Mouse (Mus musculus): Measurements from ENCODE around the gene Olfr805. TPM values are rescaled to one million over a fixed set of nuclear protein-coding genes. Genes with fewer than 3 reads are reported as not detected.

Olfr805 gene
- total and polyA plus RNA-seq, 2 experiments from 2014 or later: not detected

DNA sequence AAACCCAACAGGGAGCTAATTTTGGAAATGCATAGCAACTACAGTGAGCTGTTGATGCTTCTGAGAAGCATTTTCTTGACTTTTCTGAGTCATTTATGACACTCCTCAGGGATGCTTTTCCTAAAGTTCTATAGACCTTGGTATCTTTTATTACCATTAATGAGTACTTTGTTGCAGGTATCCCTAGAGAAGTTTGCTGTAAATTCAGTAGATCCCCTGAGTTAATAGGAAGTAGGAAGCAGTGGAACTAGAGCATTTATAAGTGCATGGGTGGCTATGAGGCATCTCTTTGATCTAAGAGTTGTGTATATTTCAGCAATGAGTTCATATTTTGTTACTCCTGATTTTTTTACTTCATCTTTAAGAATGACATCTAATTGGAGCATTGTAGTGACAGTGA, 26.3 kb downstream of the Olfr805 start, which contains the start of gene Olfr804:
TSS of gene Olfr804 (plus strand) at position 301 of the 400 bp plus-strand sequence.
- H3K4me1 ChIP-seq (ENCODE audit: insufficient read depth, low read length): no peaks in the 10 kb centered on the region
- no peak within 1 kb of the TSS for H3K4me3 ChIP-seq (ENCODE audit: low read depth, low read length)
- ATAC-seq (ENCODE audit: low FRiP score): no peak

DNA sequence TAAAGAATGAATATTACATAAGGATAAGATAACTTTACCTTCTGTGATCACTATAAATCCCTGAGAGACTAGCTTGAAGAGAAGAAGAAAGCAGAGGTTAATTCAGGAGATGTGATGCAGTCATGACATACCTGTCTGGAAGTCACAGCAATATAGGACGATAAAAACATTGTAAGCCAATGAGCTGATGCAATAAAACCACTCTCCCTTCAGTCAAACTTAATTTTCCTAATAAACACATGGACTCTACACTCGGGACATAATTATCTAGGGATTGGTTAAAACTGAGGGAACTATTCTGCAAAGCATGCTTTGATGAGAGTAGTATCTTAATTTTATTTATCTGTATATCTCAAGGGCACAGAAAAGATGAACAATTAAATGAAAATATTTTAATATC, 35.0 kb downstream of the Olfr805 start, which contains the start of gene Olfr803:
TSS of gene Olfr803 (minus strand) at position 101 of the 400 bp plus-strand sequence.
- ATAC-seq (ENCODE audit: low FRiP score): no peak
- no peak within 1 kb of the TSS for H3K9ac ChIP-seq (replicated peaks; ENCODE audit: low read length, poor library complexity, severe bottlenecking)
- no peak for DNase-seq (ENCODE audit: low spot score)
- no peak for TF ChIP-seq CTCF (IDR thresholded peaks at IDR 0.05)
- no peak within 1 kb of the TSS for H3K27ac ChIP-seq (ENCODE audit: low read depth, low read length)
- no peak within 1 kb of the TSS for H3K4me2 ChIP-seq (ENCODE audit: low read depth, low read length, poor library complexity, severe bottlenecking)
- no peaks in the 10 kb centered on the region for H3K27me3 ChIP-seq (ENCODE audit: insufficient read depth, low read length)
- no peaks in the 10 kb centered on the region for H3K4me1 ChIP-seq (ENCODE audit: insufficient read depth, low read length)
- H3K4me3 ChIP-seq (ENCODE audit: low read depth, low read length): no peak within 1 kb of the TSS
- 80% methylated on average over 2 of the region's 2 CpGs for WGBS
- H3K9me3 ChIP-seq (ENCODE audit: low read length): no peaks in the 10 kb centered on the region
- no peaks in the 10 kb centered on the region for H3K36me3 ChIP-seq (ENCODE audit: insufficient read depth, low read length)

More for the DNA sequence above, 26.3 kb downstream of the Olfr805 start, which contains the start of gene Olfr804:
- H3K27ac ChIP-seq (ENCODE audit: low read depth, low read length): no peak within 1 kb of the TSS
- no peak within 1 kb of the TSS for H3K9ac ChIP-seq (replicated peaks; ENCODE audit: low read length, poor library complexity, severe bottlenecking)
- H3K9me3 ChIP-seq (ENCODE audit: low read length): no peaks in the 10 kb centered on the region
- H3K27me3 ChIP-seq (ENCODE audit: insufficient read depth, low read length): no peaks in the 10 kb centered on the region
- H3K36me3 ChIP-seq (ENCODE audit: insufficient read depth, low read length): no peaks in the 10 kb centered on the region
- TF ChIP-seq CTCF (IDR thresholded peaks at IDR 0.05): no peak
- H3K4me2 ChIP-seq (ENCODE audit: low read depth, low read length, poor library complexity, severe bottlenecking): no peak within 1 kb of the TSS
- no peak for DNase-seq (ENCODE audit: low spot score)

GRCm38 (mm10) chr10:129688069-129688468, 41.1 kb downstream of the Olfr805 start, which contains the start of gene Olfr802:
TSS of gene Olfr802 (minus strand) at chr10:129688169.
- no peak for ATAC-seq (ENCODE audit: low FRiP score)
- WGBS: 47% methylated on average over 1 of the region's 1 CpGs

DNA sequence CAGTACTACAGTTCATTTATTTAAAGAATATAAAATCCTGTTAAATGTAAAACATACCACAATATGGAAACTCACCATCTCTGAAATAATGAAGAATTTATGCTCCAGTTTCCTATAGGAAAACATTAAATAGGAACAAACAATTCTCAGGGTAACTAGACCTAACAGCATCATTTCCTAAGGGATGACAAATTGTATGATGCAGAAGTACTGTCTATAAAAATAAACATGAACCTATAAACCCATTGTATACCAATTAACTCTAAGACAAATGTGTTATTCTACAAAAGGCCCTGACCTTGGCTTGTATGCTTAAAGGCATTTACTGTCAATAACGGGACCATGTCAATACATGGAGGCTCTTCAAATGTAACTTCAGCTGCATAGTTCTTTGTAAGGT, 55.4 kb downstream of the Olfr805 start, which contains the start of gene Olfr801:
TSS of gene Olfr801 (minus strand) at position 101 of the 400 bp plus-strand sequence.
- TF ChIP-seq CTCF (IDR thresholded peaks at IDR 0.05): no peak
- ATAC-seq (ENCODE audit: low FRiP score) (no peak), DNase-seq (ENCODE audit: low spot score) (no peak)
- no peak within 1 kb of the TSS for H3K27ac ChIP-seq (ENCODE audit: low read depth, low read length)
- no peaks in the 10 kb centered on the region for H3K27me3 ChIP-seq (ENCODE audit: insufficient read depth, low read length)
- H3K9me3 ChIP-seq (ENCODE audit: low read length): no peaks in the 10 kb centered on the region
- H3K4me1 ChIP-seq (ENCODE audit: insufficient read depth, low read length): no peaks in the 10 kb centered on the region
- H3K9ac ChIP-seq (replicated peaks; ENCODE audit: low read length, poor library complexity, severe bottlenecking): no peak within 1 kb of the TSS
- no peak within 1 kb of the TSS for H3K4me2 ChIP-seq (ENCODE audit: low read depth, low read length, poor library complexity, severe bottlenecking)
- no peaks in the 10 kb centered on the region for H3K36me3 ChIP-seq (ENCODE audit: insufficient read depth, low read length)
- WGBS: 83% methylated on average over 1 of the region's 1 CpGs
- H3K4me3 ChIP-seq (ENCODE audit: low read depth, low read length): no peak within 1 kb of the TSS

More at GRCm38 (mm10) chr10:129688069-129688468, 41.1 kb downstream of the Olfr805 start, which contains the start of gene Olfr802:
- no peak within 1 kb of the TSS for H3K4me3 ChIP-seq (ENCODE audit: low read depth, low read length)
- TF ChIP-seq CTCF (IDR thresholded peaks at IDR 0.05): no peak
- no peak within 1 kb of the TSS for H3K27ac ChIP-seq (ENCODE audit: low read depth, low read length)
- no peaks in the 10 kb centered on the region for H3K36me3 ChIP-seq (ENCODE audit: insufficient read depth, low read length)
- no peaks in the 10 kb centered on the region for H3K27me3 ChIP-seq (ENCODE audit: insufficient read depth, low read length)
- H3K4me2 ChIP-seq (ENCODE audit: low read depth, low read length, poor library complexity, severe bottlenecking): no peak within 1 kb of the TSS
- H3K4me1 ChIP-seq (ENCODE audit: insufficient read depth, low read length): no peaks in the 10 kb centered on the region
- no peak for DNase-seq (ENCODE audit: low spot score)
- H3K9ac ChIP-seq (replicated peaks; ENCODE audit: low read length, poor library complexity, severe bottlenecking): no peak within 1 kb of the TSS
- H3K9me3 ChIP-seq (ENCODE audit: low read length): no peaks in the 10 kb centered on the region

Small RNAs within 50 kb of the gene (microRNA-seq; reads per million reads assigned to microRNA genes)
- not detected for gene Gm24485 (ENCODE audit: borderline number of aligned reads)

Other genes with a start within 250 kb of the Olfr805 start
- gene Olfr789, start 244.6 kb downstream of the Olfr805 start, total RNA-seq (2014; rRNA removed): not detected in 2 replicates
- not detected in 2 replicates for gene Olfr789, start 244.6 kb downstream of the Olfr805 start, polyA plus RNA-seq (2015; fragmentation: Nextera tagmentation; extraction: Ambion mirVana)
- gene Olfr790, start 230.9 kb downstream of the Olfr805 start, total RNA-seq (2014; rRNA removed): not detected in 2 replicates
- not detected in 2 replicates for gene Olfr790, start 230.9 kb downstream of the Olfr805 start, polyA plus RNA-seq (2015; fragmentation: Nextera tagmentation; extraction: Ambion mirVana)
- not detected in 2 replicates for gene Olfr791, start 207.6 kb downstream of the Olfr805 start, total RNA-seq (2014; rRNA removed)
- not detected in 2 replicates for gene Olfr791, start 207.6 kb downstream of the Olfr805 start, polyA plus RNA-seq (2015; fragmentation: Nextera tagmentation; extraction: Ambion mirVana)
- not detected in 2 replicates for gene Olfr792, start 190.2 kb downstream of the Olfr805 start, total RNA-seq (2014; rRNA removed)
- not detected in 2 replicates for gene Olfr792, start 190.2 kb downstream of the Olfr805 start, polyA plus RNA-seq (2015; fragmentation: Nextera tagmentation; extraction: Ambion mirVana)
- not detected in 2 replicates for gene Olfr794, start 161.7 kb downstream of the Olfr805 start, total RNA-seq (2014; rRNA removed)
- gene Olfr794, start 161.7 kb downstream of the Olfr805 start, polyA plus RNA-seq (2015; fragmentation: Nextera tagmentation; extraction: Ambion mirVana): not detected in 2 replicates
- not detected in 2 replicates for gene Olfr796, start 116.8 kb downstream of the Olfr805 start, total RNA-seq (2014; rRNA removed)
- not detected in 2 replicates for gene Olfr796, start 116.8 kb downstream of the Olfr805 start, polyA plus RNA-seq (2015; fragmentation: Nextera tagmentation; extraction: Ambion mirVana)
- gene Olfr798, start 101.4 kb downstream of the Olfr805 start, total RNA-seq (2014; rRNA removed): not detected in 2 replicates
- not detected in 2 replicates for gene Olfr798, start 101.4 kb downstream of the Olfr805 start, polyA plus RNA-seq (2015; fragmentation: Nextera tagmentation; extraction: Ambion mirVana)
- not detected in 2 replicates for gene Olfr799, start 91.9 kb downstream of the Olfr805 start, total RNA-seq (2014; rRNA removed)
- not detected in 2 replicates for gene Olfr799, start 91.9 kb downstream of the Olfr805 start, polyA plus RNA-seq (2015; fragmentation: Nextera tagmentation; extraction: Ambion mirVana)
- gene Olfr800, start 71.7 kb downstream of the Olfr805 start, total RNA-seq (2014; rRNA removed): not detected in 2 replicates
- gene Olfr800, start 71.7 kb downstream of the Olfr805 start, polyA plus RNA-seq (2015; fragmentation: Nextera tagmentation; extraction: Ambion mirVana): not detected in 2 replicates
- not detected in 2 replicates for gene Olfr801, start 55.5 kb downstream of the Olfr805 start, total RNA-seq (2014; rRNA removed)
- gene Olfr801, start 55.5 kb downstream of the Olfr805 start, polyA plus RNA-seq (2015; fragmentation: Nextera tagmentation; extraction: Ambion mirVana): not detected in 2 replicates
- gene Olfr802, start 41.2 kb downstream of the Olfr805 start, total RNA-seq (2014; rRNA removed): not detected in 2 replicates
- gene Olfr802, start 41.2 kb downstream of the Olfr805 start, polyA plus RNA-seq (2015; fragmentation: Nextera tagmentation; extraction: Ambion mirVana): 0.04 and 0.11 TPM in 2 replicates
- not detected in 2 replicates for gene Olfr803, start 35.1 kb downstream of the Olfr805 start, total RNA-seq (2014; rRNA removed)
- gene Olfr803, start 35.1 kb downstream of the Olfr805 start, polyA plus RNA-seq (2015; fragmentation: Nextera tagmentation; extraction: Ambion mirVana): not detected in 2 replicates
- gene Olfr804, start 26.2 kb downstream of the Olfr805 start, total RNA-seq (2014; rRNA removed): not detected in 2 replicates
- not detected in 2 replicates for gene Olfr804, start 26.2 kb downstream of the Olfr805 start, polyA plus RNA-seq (2015; fragmentation: Nextera tagmentation; extraction: Ambion mirVana)
- gene Olfr806, start 12.5 kb upstream of the Olfr805 start, total RNA-seq (2014; rRNA removed): not detected in 2 replicates
- not detected in 2 replicates for gene Olfr806, start 12.5 kb upstream of the Olfr805 start, polyA plus RNA-seq (2015; fragmentation: Nextera tagmentation; extraction: Ambion mirVana)
- gene Olfr807, start 28.4 kb upstream of the Olfr805 start, total RNA-seq (2014; rRNA removed): not detected in 2 replicates
- not detected in 2 replicates for gene Olfr807, start 28.4 kb upstream of the Olfr805 start, polyA plus RNA-seq (2015; fragmentation: Nextera tagmentation; extraction: Ambion mirVana)
- not detected in 2 replicates for gene Olfr808, start 36.1 kb upstream of the Olfr805 start, total RNA-seq (2014; rRNA removed)
- gene Olfr808, start 36.1 kb upstream of the Olfr805 start, polyA plus RNA-seq (2015; fragmentation: Nextera tagmentation; extraction: Ambion mirVana): not detected in 2 replicates
- not detected in 2 replicates for gene Olfr809, start 45.3 kb upstream of the Olfr805 start, total RNA-seq (2014; rRNA removed)
- not detected in 2 replicates for gene Olfr809, start 45.3 kb upstream of the Olfr805 start, polyA plus RNA-seq (2015; fragmentation: Nextera tagmentation; extraction: Ambion mirVana)
- not detected in 2 replicates for gene Olfr810, start 65.5 kb upstream of the Olfr805 start, total RNA-seq (2014; rRNA removed)
- gene Olfr810, start 65.5 kb upstream of the Olfr805 start, polyA plus RNA-seq (2015; fragmentation: Nextera tagmentation; extraction: Ambion mirVana): not detected in 2 replicates
- gene Olfr811, start 75.0 kb upstream of the Olfr805 start, total RNA-seq (2014; rRNA removed): not detected in 2 replicates
- not detected in 2 replicates for gene Olfr811, start 75.0 kb upstream of the Olfr805 start, polyA plus RNA-seq (2015; fragmentation: Nextera tagmentation; extraction: Ambion mirVana)
- gene Olfr812, start 116.7 kb upstream of the Olfr805 start, total RNA-seq (2014; rRNA removed): not detected in 2 replicates
- not detected in 2 replicates for gene Olfr812, start 116.7 kb upstream of the Olfr805 start, polyA plus RNA-seq (2015; fragmentation: Nextera tagmentation; extraction: Ambion mirVana)
- gene Olfr813, start 126.0 kb upstream of the Olfr805 start, total RNA-seq (2014; rRNA removed): not detected in 2 replicates
- not detected in 2 replicates for gene Olfr813, start 126.0 kb upstream of the Olfr805 start, polyA plus RNA-seq (2015; fragmentation: Nextera tagmentation; extraction: Ambion mirVana)
- gene Olfr814, start 150.5 kb upstream of the Olfr805 start, total RNA-seq (2014; rRNA removed): not detected in 2 replicates
- not detected in 2 replicates for gene Olfr814, start 150.5 kb upstream of the Olfr805 start, polyA plus RNA-seq (2015; fragmentation: Nextera tagmentation; extraction: Ambion mirVana)
- gene Olfr815, start 176.5 kb upstream of the Olfr805 start, total RNA-seq (2014; rRNA removed): not detected in 2 replicates
- not detected in 2 replicates for gene Olfr815, start 176.5 kb upstream of the Olfr805 start, polyA plus RNA-seq (2015; fragmentation: Nextera tagmentation; extraction: Ambion mirVana)
- not detected in 2 replicates for gene Olfr816, start 186.2 kb upstream of the Olfr805 start, total RNA-seq (2014; rRNA removed)
- gene Olfr816, start 186.2 kb upstream of the Olfr805 start, polyA plus RNA-seq (2015; fragmentation: Nextera tagmentation; extraction: Ambion mirVana): not detected in 2 replicates
- gene Olfr818, start 219.7 kb upstream of the Olfr805 start, total RNA-seq (2014; rRNA removed): not detected in 2 replicates
- not detected in 2 replicates for gene Olfr818, start 219.7 kb upstream of the Olfr805 start, polyA plus RNA-seq (2015; fragmentation: Nextera tagmentation; extraction: Ambion mirVana)
- gene Olfr819, start 237.9 kb upstream of the Olfr805 start, total RNA-seq (2014; rRNA removed): not detected in 2 replicates
- gene Olfr819, start 237.9 kb upstream of the Olfr805 start, polyA plus RNA-seq (2015; fragmentation: Nextera tagmentation; extraction: Ambion mirVana): not detected in 2 replicates
- gene Olfr247, start 246.8 kb upstream of the Olfr805 start, total RNA-seq (2014; rRNA removed): not detected in 2 replicates
- gene Olfr247, start 246.8 kb upstream of the Olfr805 start, polyA plus RNA-seq (2015; fragmentation: Nextera tagmentation; extraction: Ambion mirVana): not detected in 2 replicates